8 mouse cellular contexts compared by ENCODE assay signal in the genomic region with DNA sequence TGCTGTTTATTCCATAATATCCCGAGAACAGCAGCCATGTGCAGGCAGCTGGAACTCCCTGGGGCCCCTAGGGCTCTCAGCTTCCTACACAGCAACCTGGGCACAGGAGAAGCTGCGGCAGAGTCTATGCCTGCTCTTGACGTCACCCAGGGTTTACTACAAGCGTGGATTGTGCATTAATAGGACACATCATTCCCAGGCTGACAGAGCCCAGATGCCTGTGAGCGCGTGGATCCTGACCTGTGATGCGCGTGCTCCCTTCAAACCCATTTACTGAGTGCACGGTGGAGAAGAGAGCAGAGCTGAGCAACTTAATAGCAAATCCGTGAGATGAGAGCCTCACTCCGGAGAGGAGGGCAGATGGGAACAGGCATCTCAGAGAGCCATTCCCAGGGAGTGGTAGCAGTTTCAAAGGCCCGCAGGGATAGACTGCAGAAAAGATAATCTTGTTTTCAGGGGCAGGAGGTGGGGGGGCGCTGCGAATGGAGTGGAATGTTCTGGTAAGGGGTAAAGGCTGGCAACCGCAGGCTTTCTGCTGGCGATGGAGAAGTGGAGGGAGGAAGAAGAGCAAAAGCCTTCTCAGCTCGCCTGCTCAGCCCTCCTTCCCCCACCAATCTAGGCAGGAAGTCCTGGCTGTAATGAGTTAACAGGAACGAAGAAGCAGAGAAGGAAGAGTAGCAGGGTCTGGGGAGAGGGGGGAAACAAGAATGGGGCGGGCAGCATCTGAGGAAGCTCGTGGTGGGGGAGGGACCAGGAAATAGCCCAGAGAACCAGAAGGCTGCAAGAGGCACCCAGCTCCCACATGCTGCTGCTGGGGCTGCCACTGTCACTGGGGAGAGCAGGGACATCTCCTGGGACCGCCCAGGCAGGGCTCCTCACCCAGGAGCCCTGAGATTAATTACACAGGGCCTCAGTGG. TPM values are rescaled to one million over a fixed set of nuclear protein-coding genes. Genes with fewer than 3 reads are reported as not detected.
DNase-seq lines count a peak whose midpoint lies in the region; ATAC-seq lines count a peak whose summit lies in the region.

No protein-coding gene starts in this region.

- 36% methylated on average over 21 of the region's 21 CpGs for WGBS in limb, embryonic 10.5 days
- WGBS in midbrain, embryonic 12.5 days = 37% methylated on average over 21 of the region's 21 CpGs

- no peaks in the 10 kb centered on the region for H3K9me3 ChIP-seq in limb, embryonic 10.5 days (replicated peaks)
- no peaks in the 10 kb centered on the region for H3K9me3 ChIP-seq in midbrain, embryonic 12.5 days

- peak overlapping the region; percentile 22 for H3K4me2 ChIP-seq in midbrain, embryonic 12.5 days (replicated peaks)

- H3K4me1 ChIP-seq in limb, embryonic 10.5 days = peaks cover 72% of the 10 kb centered on the region
- peaks cover 48% of the 10 kb centered on the region for H3K4me1 ChIP-seq in midbrain, embryonic 12.5 days

- ATAC-seq in midbrain, embryonic 12.5 days (ENCODE audit: low FRiP score, low read depth) = no peak

- H3K36me3 ChIP-seq in limb, embryonic 10.5 days = peaks cover 13% of the 10 kb centered on the region
- no peaks in the 10 kb centered on the region for H3K36me3 ChIP-seq in midbrain, embryonic 12.5 days
- peaks cover 1% of the 10 kb centered on the region; the same call in 1 of the 2 replicates for H3K36me3 ChIP-seq in splenic B cell, adult 2 months (ENCODE audit: control insufficient read depth, insufficient read depth, low read length, poor library complexity, severe bottlenecking)

- H3K4me3 ChIP-seq in limb, embryonic 10.5 days = peak overlapping the region; percentile 34
- no peak overlapping the region for H3K4me3 ChIP-seq in midbrain, embryonic 12.5 days

- DNase-seq in layer of hippocampus, adult 9-11 months = peak; percentile 81
- no peak for DNase-seq in layer of hippocampus, postnatal 25 days (ENCODE audit: extremely low spot score in 1 of 2, low spot score in 1 of 2)
- DNase-seq in embryo, embryonic 9.5 days (ENCODE audit: extremely low spot score) = peak; percentile 28
- peak; percentile 52 for DNase-seq in heart, postnatal 4 days
- DNase-seq in limb, embryonic 10.5 days (ENCODE audit: low spot score) = no peak
- DNase-seq in splenic B cell, adult 2 months (ENCODE audit: low read depth, low spot score) = peak; percentile 79
- DNase-seq in urinary bladder, postnatal 4 days (ENCODE audit: low spot score in 2 of 2) = no peak

- peak overlapping the region; percentile 74 for H3K27ac ChIP-seq in limb, embryonic 10.5 days
- H3K27ac ChIP-seq in midbrain, embryonic 12.5 days (replicated peaks) = peak overlapping the region; percentile 76

- peak overlapping the region; percentile 37 for H3K9ac ChIP-seq in midbrain, embryonic 12.5 days (replicated peaks)

- H3K27me3 ChIP-seq in limb, embryonic 10.5 days (ENCODE audit: low read depth, poor library complexity, severe bottlenecking) = no peaks in the 10 kb centered on the region
- no peaks in the 10 kb centered on the region for H3K27me3 ChIP-seq in midbrain, embryonic 12.5 days
- no peaks in the 10 kb centered on the region for H3K27me3 ChIP-seq in splenic B cell, adult 2 months (ENCODE audit: control insufficient read depth, insufficient read depth, low read length, poor library complexity, severe bottlenecking)

RNA-seq across cellular contexts. Expression of a gene that starts 4.0 kb away (rescaled TPM):
- 100 to 1,000 TPM; 185 to 186 TPM for total RNA-seq in layer of hippocampus, postnatal 25 days (2021)
- 10 to 100 TPM; 46.2 to 54.0 TPM for total RNA-seq in heart, postnatal 4 days (2021)
- polyA plus RNA-seq in limb, embryonic 10.5 days (2016; fragmentation: Nextera tagmentation; extraction: Ambion mirVana) = 14.6 and 15.5 TPM in 2 replicates
- 18.4 and 19.3 TPM in 2 replicates for polyA plus RNA-seq in midbrain, embryonic 12.5 days (2016; fragmentation: Nextera tagmentation; extraction: Ambion mirVana)

RNA-seq across cellular contexts. Expression of a gene that starts 19.1 kb away (rescaled TPM):
- total RNA-seq in layer of hippocampus, postnatal 25 days (2021) = 10 to 100 TPM; 59.6 to 66.3 TPM
- total RNA-seq in heart, postnatal 4 days (2021) = 1 to 10 TPM; 1.1 to 1.3 TPM
- polyA plus RNA-seq in limb, embryonic 10.5 days (2016; fragmentation: Nextera tagmentation; extraction: Ambion mirVana) = 5.5 and 7.9 TPM in 2 replicates
- 17.6 and 18.9 TPM in 2 replicates for polyA plus RNA-seq in midbrain, embryonic 12.5 days (2016; fragmentation: Nextera tagmentation; extraction: Ambion mirVana)

RNA-seq across cellular contexts. Expression of a gene that starts 33.0 kb away (rescaled TPM):
- total RNA-seq in layer of hippocampus, postnatal 25 days (2021) = 10 to 100 TPM; 45.4 to 48.5 TPM
- 1 to 10 TPM; 8.4 to 9.0 TPM for total RNA-seq in heart, postnatal 4 days (2021)
- 2.5 and 4.4 TPM in 2 replicates for polyA plus RNA-seq in limb, embryonic 10.5 days (2016; fragmentation: Nextera tagmentation; extraction: Ambion mirVana)
- 6.0 and 7.5 TPM in 2 replicates for polyA plus RNA-seq in midbrain, embryonic 12.5 days (2016; fragmentation: Nextera tagmentation; extraction: Ambion mirVana)

Comparison
In these comparisons a context has a peak if more than half of its experiments do, and no peak if none do; other contexts are left out.
1. DNase-seq: peak in layer of hippocampus, adult 9-11 months (single experiment), embryo, embryonic 9.5 days (single experiment), heart, postnatal 4 days (single experiment) and splenic B cell, adult 2 months (single experiment); none in layer of hippocampus, postnatal 25 days (0 of 2), limb, embryonic 10.5 days (single experiment) and urinary bladder, postnatal 4 days (0 of 2).
2. RNA of a gene that starts 19.1 kb away (total RNA-seq): 59.6 to 66.3 TPM in layer of hippocampus, postnatal 25 days; 1.1 to 1.3 TPM in heart, postnatal 4 days; every median in the first group is over 10 times any median in the second.
3. RNA of a gene that starts 33.0 kb away (total RNA-seq): 45.4 to 48.5 TPM in layer of hippocampus, postnatal 25 days; 8.4 to 9.0 TPM in heart, postnatal 4 days; every median in the first group is over 4 times any median in the second.